Mouse (Mus musculus) CH12.LX (cell line): ENCODE results near the gene Dcaf11. TPM values are rescaled to one million over a fixed set of nuclear protein-coding genes. Genes with fewer than 3 reads are reported as not detected.

Experiments
- DNase-seq: peaks from one replicate; pipeline ENCODE4 v3.0.0-alpha.2; 2013; ENCODE audit errors: extremely low read depth
- H3K27ac ChIP-seq: 2 replicates; pipeline ENCODE4 v1.5.1; 2012; ENCODE audit warnings: low read depth, mild to moderate bottlenecking, control low read depth, moderate library complexity; ENCODE audit not compliant: insufficient read depth
- H3K27me3 ChIP-seq: replicated peaks from 2 replicates; pipeline ENCODE3; 2012; ENCODE audit warnings: inconsistent platforms
- H3K36me3 ChIP-seq, 2 experiments: replicated peaks in 1 of 2; 2 replicates each; pipeline versions ENCODE3 to v1.6.1; 2012; ENCODE audit warnings: inconsistent platforms in 1 of 2, low read length in 1 of 2, mild to moderate bottlenecking in 1 of 2, mixed read lengths in 1 of 2, moderate library complexity in 1 of 2; ENCODE audit not compliant: control insufficient read depth in 1 of 2, insufficient read depth in 1 of 2
- H3K4me1 ChIP-seq, 2 experiments: 2 replicates each; pipeline ENCODE4 v1.6.1; 2012; ENCODE audit warnings: inconsistent platforms in 1 of 2, moderate library complexity in 1 of 2; ENCODE audit not compliant: insufficient read depth in 2 of 2, control insufficient read depth in 1 of 2
- H3K4me2 ChIP-seq: 2 replicates; pipeline ENCODE4 v1.6.1; 2012; ENCODE audit warnings: low read depth, mild to moderate bottlenecking, control low read depth; ENCODE audit not compliant: poor library complexity, insufficient read depth, severe bottlenecking
- H3K4me3 ChIP-seq, 3 experiments: fragments of 150-350 bp in 1 of 3; sonication (generic) in 1 of 3; replicated peaks in 1 of 3; 2 replicates each; pipeline versions ENCODE3 to v1.5.1; 2011 to 2012; ENCODE audit warnings: low read depth in 2 of 3, low read length in 2 of 3, mild to moderate bottlenecking in 2 of 3, moderate library complexity in 2 of 3, control low read depth in 1 of 3, improper control_type of control experiment in 1 of 3, inconsistent platforms in 1 of 3, mixed read lengths in 1 of 3; ENCODE audit not compliant: poor library complexity in 1 of 3
- H3K79me2 ChIP-seq: replicated peaks from 2 replicates; pipeline ENCODE4 v1.6.1; 2012; ENCODE audit warnings: mild to moderate bottlenecking, moderate library complexity; ENCODE audit not compliant: control insufficient read depth, poor library complexity, insufficient read depth, severe bottlenecking; ENCODE audit errors: extremely low read depth
- H3K9ac ChIP-seq: 2 replicates; pipeline ENCODE4 v1.6.1; 2012; ENCODE audit warnings: low read depth, mild to moderate bottlenecking, control low read depth, moderate library complexity; ENCODE audit not compliant: insufficient read depth
- H3K9me3 ChIP-seq: replicated peaks from 2 replicates; pipeline ENCODE3; 2012; ENCODE audit warnings: low read length, inconsistent platforms, mixed read lengths
- CHD1 ChIP-seq: IDR thresholded peaks from 2 replicates; pipeline ENCODE4 v1.6.1; 2012; ENCODE audit warnings: low read depth, low read length, improper control_type of control experiment, inconsistent platforms
- CHD2 ChIP-seq: IDR thresholded peaks from 2 replicates; pipeline ENCODE4 v1.6.1; 2011; ENCODE audit warnings: low read length, improper control_type of control experiment
- E2F4 ChIP-seq: IDR thresholded peaks from 2 replicates; pipeline ENCODE4 v1.6.1; 2011; ENCODE audit warnings: low read depth, low read length, improper control_type of control experiment; ENCODE audit not compliant: insufficient replicate concordance
- EP300 ChIP-seq: IDR thresholded peaks from 2 replicates; pipeline ENCODE4 v1.6.1; 2011; ENCODE audit warnings: low read length, improper control_type of control experiment
- ETS1 ChIP-seq: conservative IDR thresholded peaks from 2 replicates; pipeline ENCODE4 v1.6.1; 2012; ENCODE audit warnings: low read depth, mild to moderate bottlenecking, inconsistent platforms, low read length, improper control_type of control experiment, moderate library complexity
- GABPA ChIP-seq: IDR thresholded peaks from 2 replicates; pipeline ENCODE4 v1.6.1; 2012; ENCODE audit warnings: low read depth, low read length, improper control_type of control experiment, inconsistent platforms; ENCODE audit not compliant: insufficient replicate concordance
- HCFC1 ChIP-seq: IDR thresholded peaks from 2 replicates; pipeline ENCODE4 v1.6.1; 2012; ENCODE audit warnings: low read depth, mild to moderate bottlenecking, inconsistent platforms, low read length, improper control_type of control experiment
- JUN ChIP-seq: IDR thresholded peaks from 2 replicates; pipeline ENCODE4 v1.6.1; 2011; ENCODE audit warnings: low read depth, mild to moderate bottlenecking, low read length, improper control_type of control experiment, moderate library complexity; ENCODE audit not compliant: insufficient read depth
- JUND ChIP-seq: conservative IDR thresholded peaks from 2 replicates; pipeline ENCODE4 v1.6.1; 2011; ENCODE audit warnings: low read depth, low read length, improper control_type of control experiment
- KAT2A ChIP-seq: IDR thresholded peaks from 2 replicates; pipeline ENCODE4 v1.6.1; 2012; ENCODE audit warnings: low read length, improper control_type of control experiment, inconsistent platforms; ENCODE audit not compliant: insufficient replicate concordance
- MAX ChIP-seq: IDR thresholded peaks from 2 replicates; pipeline ENCODE4 v1.6.1; 2011; ENCODE audit warnings: low read length, improper control_type of control experiment
- MAZ ChIP-seq: IDR thresholded peaks from 2 replicates; pipeline ENCODE4 v1.6.1; 2012; ENCODE audit warnings: low read depth, mild to moderate bottlenecking, inconsistent platforms, low read length, improper control_type of control experiment, moderate library complexity
- MXI1 ChIP-seq: IDR thresholded peaks from 2 replicates; pipeline ENCODE4 v1.6.1; 2011; ENCODE audit warnings: mild to moderate bottlenecking, low read depth, low read length, improper control_type of control experiment
- NELFE ChIP-seq: IDR thresholded peaks from 2 replicates; pipeline ENCODE4 v1.6.1; 2011; ENCODE audit warnings: low read depth, low read length, improper control_type of control experiment
- NRF1 ChIP-seq: IDR thresholded peaks from 2 replicates; pipeline ENCODE4 v1.6.1; 2014; ENCODE audit warnings: low read depth, mild to moderate bottlenecking, inconsistent platforms, low read length, improper control_type of control experiment, moderate library complexity
- PAX5 ChIP-seq: IDR thresholded peaks from 2 replicates; pipeline ENCODE4 v1.6.1; 2012; ENCODE audit warnings: low read length, inconsistent platforms, mixed read lengths
- POLR2A ChIP-seq: IDR thresholded peaks from 2 replicates; pipeline ENCODE4 v1.6.1; 2011; ENCODE audit warnings: low read depth, mild to moderate bottlenecking, improper control_type of control experiment, low read length
- RAD21 ChIP-seq: IDR thresholded peaks from 2 replicates; pipeline ENCODE4 v1.6.1; 2011; ENCODE audit warnings: low read depth, mild to moderate bottlenecking, low read length, improper control_type of control experiment, moderate library complexity
- SMC3 ChIP-seq: IDR thresholded peaks from 2 replicates; pipeline ENCODE4 v1.6.1; 2011; ENCODE audit warnings: low read depth, low read length, improper control_type of control experiment
- TBP ChIP-seq: conservative IDR thresholded peaks from 2 replicates; pipeline ENCODE4 v1.6.1; 2011; ENCODE audit warnings: low read depth, low read length, improper control_type of control experiment
- TCF12 ChIP-seq: IDR thresholded peaks from 2 replicates; pipeline ENCODE4 v1.6.1; 2014; ENCODE audit warnings: low read depth, mild to moderate bottlenecking, inconsistent platforms, low read length, improper control_type of control experiment
- ZKSCAN1 ChIP-seq: IDR thresholded peaks from 2 replicates; pipeline ENCODE4 v1.6.1; 2012; ENCODE audit warnings: low read depth, inconsistent platforms, low read length, improper control_type of control experiment, borderline replicate concordance
- dilution Hi-C: fragments of 300-500 bp; cut with MboI; formaldehyde crosslinking; loops from 2 replicates; pipeline ENCODE4 v1.14.3; 2020; ENCODE audit warnings: low sequenced_read_pairs; ENCODE audit not compliant: extremely low pct_unique_long_range_greater_than_20kb, extremely low pct_ligation_motif_present
- in situ Hi-C: fragments of 300-500 bp; cut with MboI; formaldehyde crosslinking; loops from 3 replicates; pipeline ENCODE4 v1.14.3; 2019; ENCODE audit warnings: low sequenced_read_pairs, low pct_ligation_motif_present, low pct_unique_long_range_greater_than_20kb, mixed read lengths
- polyA plus RNA-seq: library from polyadenylated mRNA; unstranded; fragments of >175 nt; gene quantifications from 2 replicates; pipeline ENCODE4 v1.2.1, GENCODE M21; 2012; ENCODE audit warnings: low read depth; ENCODE audit not compliant: insufficient read length
- total RNA-seq, 2 experiments: library from RNA; depleted of rRNA; stranded (reverse); fragments of 300-350 nt in 1 of 2; fragments of >200 nt in 1 of 2; gene quantifications; 2 replicates each; pipeline ENCODE4 v1.2.3; 2012 to 2014

The Dcaf11 gene
- total and polyA plus RNA-seq, 3 experiments = 29.3 to 39.1 (median 32.6) TPM

GRCm38 (mm10) chr14:55605743-55606459 lies 46.1 kb downstream of the Dcaf11 start:
- no peak overlapping the region for H3K27ac ChIP-seq
- H3K4me3 ChIP-seq = no peak overlapping the region
- TF ChIP-seq NRF1 = no peak
- no peak for TF ChIP-seq NELFE
- TF ChIP-seq CHD1 = no peak
- no peak for TF ChIP-seq EP300
- no peak for TF ChIP-seq GABPA
- TF ChIP-seq MXI1 = no peak
- TF ChIP-seq RAD21 = no peak
- no peak for TF ChIP-seq MAX
- TF ChIP-seq PAX5 = no peak
- TF ChIP-seq HCFC1 = no peak
- TF ChIP-seq POLR2A = no peak
- no peak for TF ChIP-seq TCF12
- TF ChIP-seq JUND = no peak
- TF ChIP-seq E2F4 = no peak
- no peak for TF ChIP-seq KAT2A
- no peak for TF ChIP-seq SMC3
- no peak for TF ChIP-seq ETS1
- no peak overlapping the region for H3K4me2 ChIP-seq
- H3K4me1 ChIP-seq = peaks cover 4 to 32% of the 10 kb centered on the region in 2 experiments; a peak in 3 of 4 replicates
- H3K27me3 ChIP-seq = no peaks in the 10 kb centered on the region
- no peak for DNase-seq
- no peaks in the 10 kb centered on the region for H3K9me3 ChIP-seq
- no peaks in the 10 kb centered on the region for H3K79me2 ChIP-seq
- peaks cover 56 to 79% of the 10 kb centered on the region in 2 experiments for H3K36me3 ChIP-seq
- no peak overlapping the region for H3K9ac ChIP-seq
- in situ Hi-C loops = no loop called here
- dilution Hi-C loops = no loop called here

DNA sequence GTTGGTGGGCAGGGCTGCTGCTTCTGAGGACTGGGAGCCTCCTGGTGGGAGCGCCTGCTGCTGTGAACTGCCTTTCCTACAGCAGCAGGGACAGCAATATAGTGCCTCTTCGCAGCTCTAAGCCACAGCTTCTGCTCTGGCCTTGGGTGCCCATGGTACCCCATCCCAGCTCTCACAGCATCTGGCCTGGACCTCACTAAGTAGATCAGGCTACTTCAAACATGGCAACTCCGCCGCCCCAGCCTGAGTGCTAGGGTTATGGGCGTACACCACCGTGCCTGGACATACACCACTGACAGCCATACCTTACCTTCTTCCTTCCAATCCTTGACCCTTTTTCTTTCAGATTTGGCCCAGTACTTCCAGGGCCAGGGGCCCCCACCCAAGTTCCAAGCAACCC lies 48.5 kb downstream of the Dcaf11 start:
- Histone ChIP-seq H3K27me3 (no peaks in the 10 kb centered on the region), H3K9ac (no peak overlapping the region), H3K36me3 (peaks cover 35 to 57% of the 10 kb centered on the region in 2 experiments), H3K4me2 (no peak overlapping the region), H3K79me2 (no peaks in the 10 kb centered on the region), H3K4me3 (no peak overlapping the region), H3K27ac (no peak overlapping the region), H3K9me3 (no peaks in the 10 kb centered on the region), H3K4me1 (peaks cover 4 to 20% of the 10 kb centered on the region in 2 experiments; a peak in 3 of 4 replicates)
- in situ Hi-C loops (no loop called here), dilution Hi-C loops (no loop called here)
- no peak for TF ChIP-seq CHD2
- no peak for TF ChIP-seq ZKSCAN1
- TF ChIP-seq NELFE = no peak
- TF ChIP-seq TBP = no peak
- TF ChIP-seq JUN = no peak
- TF ChIP-seq MXI1 = no peak
- TF ChIP-seq MAZ = no peak
- no peak for DNase-seq
